Mouse (Mus musculus): ENCODE measurements around the gene Olfr222.

Olfr222 gene

GRCm38 (mm10) chr11:59540123-59540522, 35.9 kb downstream of the Olfr222 start:
- DNase-seq, result no peak

DNA sequence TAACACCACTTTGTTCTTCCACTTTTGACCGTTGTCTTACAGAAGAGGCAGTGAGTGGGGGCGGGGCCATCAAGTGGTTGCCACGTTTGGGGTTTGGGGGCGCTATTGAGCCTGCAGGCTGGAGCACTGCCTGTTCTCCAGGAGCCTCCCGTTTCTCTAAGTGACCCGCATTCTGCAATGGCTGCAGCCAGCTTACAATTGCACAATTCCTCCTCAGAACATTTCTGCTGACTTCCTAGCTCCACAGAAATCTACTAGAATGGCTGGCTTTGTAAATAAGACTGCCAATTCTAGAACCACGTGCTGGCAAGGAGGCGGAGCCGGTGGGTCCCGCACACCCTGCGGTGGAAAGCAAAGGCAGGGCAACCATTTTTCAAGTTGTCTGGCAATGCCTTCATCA, 37.6 kb downstream of the Olfr222 start:
- DNase-seq, result peak; percentile 21

- DNase-seq, result peak; percentile 35
These were observed 38.6 kb downstream of the Olfr222 start for GRCm38 (mm10) chr11:59537218-59538130.

- no peak for DNase-seq
These were observed 44.5 kb downstream of the Olfr222 start for GRCm38 (mm10) chr11:59531562-59531961.

- no peak for DNase-seq
These were observed 45.0 kb downstream of the Olfr222 start for GRCm38 (mm10) chr11:59530870-59531535.

GRCm38 (mm10) chr11:59530221-59530620, 45.8 kb downstream of the Olfr222 start:
- no peak for DNase-seq

DNA sequence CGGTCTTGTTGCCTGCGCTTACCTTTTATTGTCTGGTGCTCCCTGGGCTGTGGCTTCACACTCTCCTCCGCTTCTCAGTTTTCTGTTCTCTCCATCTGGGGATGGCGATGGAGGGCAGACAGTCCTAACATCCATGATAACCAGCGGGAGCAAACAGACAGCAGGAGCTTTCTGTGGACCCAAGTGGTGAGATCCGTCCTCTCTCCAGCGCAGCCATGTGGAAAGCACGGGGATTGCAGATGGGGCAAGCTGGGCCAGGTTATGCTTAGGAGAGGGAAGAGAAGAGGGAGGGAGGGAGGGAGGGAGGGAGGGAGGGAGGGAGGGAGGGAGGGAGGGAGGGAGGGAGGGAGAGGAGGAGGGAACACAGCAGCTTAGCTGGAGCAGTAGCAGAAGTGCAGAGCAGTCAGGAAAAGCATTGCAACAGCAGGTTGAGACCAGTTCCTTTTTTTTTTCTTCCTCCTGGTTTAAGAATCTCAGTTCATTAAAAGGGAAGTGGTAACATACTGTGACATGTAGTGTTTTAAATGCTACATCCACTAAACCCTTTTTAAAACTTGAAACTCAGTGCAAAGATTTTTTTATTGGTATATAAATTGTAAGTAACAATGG, 49.5 kb downstream of the Olfr222 start, which contains the start of gene Zkscan17:
TSS of gene Zkscan17 (minus strand) at position 280 of the 609 bp plus-strand sequence.
- no peak for DNase-seq

- peak; percentile 74 for DNase-seq
These were observed 50.8 kb downstream of the Olfr222 start for GRCm38 (mm10) chr11:59525237-59525636.

DNA sequence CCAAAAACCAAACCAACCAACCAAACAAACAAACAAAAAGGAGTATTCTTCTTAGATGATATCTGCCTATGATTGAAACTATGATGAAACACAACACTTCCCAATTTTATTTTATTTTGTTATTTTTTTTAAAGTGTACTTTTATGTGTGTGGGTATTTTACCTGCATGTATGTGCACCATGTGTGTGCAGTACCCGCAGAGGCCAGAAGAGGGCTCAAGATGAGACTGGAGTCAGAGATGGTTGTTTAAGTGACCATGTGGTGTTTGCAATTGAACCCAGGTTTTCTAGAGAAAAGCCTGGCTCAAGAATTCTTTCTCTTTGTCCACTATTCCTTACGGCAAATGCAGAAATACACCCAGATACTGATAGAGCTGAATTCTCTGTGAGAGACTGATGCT, 51.9 kb downstream of the Olfr222 start:
- DNase-seq, result no peak
